Mouse (Mus musculus) thymus, adult 2 months (tissue): ENCODE results near the gene Tspan33.

Experiments
- CTCF ChIP-seq: fragments of 200-500 bp; IDR thresholded peaks from 2 replicates; pipeline ENCODE4 v1.5.1; 2012; ENCODE audit warnings: mild to moderate bottlenecking, control low read depth, low read length, moderate library complexity, borderline replicate concordance; ENCODE audit not compliant: control insufficient read depth, poor library complexity, insufficient read depth; ENCODE audit errors: extremely low read depth
- POLR2A ChIP-seq: fragments of 200-500 bp; IDR thresholded peaks from 2 replicates; pipeline ENCODE4 v1.6.1; 2012; ENCODE audit warnings: mild to moderate bottlenecking, low read length, control low read depth, moderate library complexity; ENCODE audit not compliant: control insufficient read depth, poor library complexity, insufficient read depth; ENCODE audit errors: extremely low read depth

DNA sequence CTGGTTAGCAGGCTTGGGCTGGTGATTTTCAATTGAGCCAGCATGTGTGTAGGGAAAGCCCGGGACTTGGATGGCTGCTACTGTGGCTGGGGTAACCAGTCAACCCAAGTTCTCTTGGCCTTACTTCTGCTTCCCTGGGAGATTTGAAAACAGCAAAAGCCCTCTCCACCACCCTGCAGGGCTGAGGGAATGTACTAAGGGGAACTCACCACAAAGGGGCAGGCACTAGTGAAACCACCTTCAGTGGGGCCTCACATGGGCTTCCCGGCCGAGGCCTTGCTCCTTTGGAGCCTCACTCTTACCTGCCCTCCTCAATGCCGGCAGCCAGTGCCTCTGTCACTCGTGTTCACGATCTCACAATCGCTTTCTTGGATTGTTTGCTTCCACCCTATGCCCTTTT is 2.0 kb downstream of the Tspan33 start:
- no peak for TF ChIP-seq POLR2A
- TF ChIP-seq CTCF = no peak
